Mouse (Mus musculus) stomach, adult 2 months (tissue): ENCODE measurements around the gene Foxo3. TPM values are rescaled to one million over a fixed set of nuclear protein-coding genes. Genes with fewer than 3 reads are reported as not detected.

Experiments used
- polyA plus RNA-seq: library from polyadenylated mRNA; depleted of rRNA; stranded (reverse); fragments of >200 nt; gene quantifications from 2 replicates; pipeline ENCODE4 v1.2.3, GENCODE M21; 2012; rRNA removed

Foxo3 gene
- polyA plus RNA-seq, result 15.1 and 17.4 TPM in 2 replicates

GRCm38 (mm10) chr10:42276507-42277345, at the start of gene Foxo3:
Gene Foxo3, minus strand, starts transcription at chr10:42276755.

Other genes starting within 250 kb of the Foxo3 start
- gene Afg1l, start 201.8 kb upstream of the Foxo3 start, polyA plus RNA-seq, result 2.8 TPM in 2 replicates
- 92.1 and 93.3 TPM in 2 replicates for gene Snx3, start 225.3 kb upstream of the Foxo3 start, polyA plus RNA-seq